Mouse (Mus musculus): ENCODE results near the gene Rdh12.

- TF ChIP-seq CTCF (conservative IDR thresholded peaks at IDR 0.05 in 1 of 2, IDR thresholded peaks at IDR 0.05 in 1 of 2; ENCODE audit: low read depth in 2 of 2, low read length in 2 of 2) (no peak), POLR2AphosphoS2 (IDR thresholded peaks at IDR 0.05; ENCODE audit: low read depth, low read length) (no peak), EP300 (IDR thresholded peaks at IDR 0.05; ENCODE audit: low read length) (no peak)
These were observed 46.3 kb downstream of the Rdh12 start for GRCm38 (mm10) chr12:79254975-79255374.
